Mouse (Mus musculus): ENCODE data around the gene Olfr553.
"Not testable (repeated sequence)": the region's sequence is repeated elsewhere in the genome, so short reads cannot be mapped to it uniquely, and the experiment has no call there.

Olfr553 gene

DNA sequence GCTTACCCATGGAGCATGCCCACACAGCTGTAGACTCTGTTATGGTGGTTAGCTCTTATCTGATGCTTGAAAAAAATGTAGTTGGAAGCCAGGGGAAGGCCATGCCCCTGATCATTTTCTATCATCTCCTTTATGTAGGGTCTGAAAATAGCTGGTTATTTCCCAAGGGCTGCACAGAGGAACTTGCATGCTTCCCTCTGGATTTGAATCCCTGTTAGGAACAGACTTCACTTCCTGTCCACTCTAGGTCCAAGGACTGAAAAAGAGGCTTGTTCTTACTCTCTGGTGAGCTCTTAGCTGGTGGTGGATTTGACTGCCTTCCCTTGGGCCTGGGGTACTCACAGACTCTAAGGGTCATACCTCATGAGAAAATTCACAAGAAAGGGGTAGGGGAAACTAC, at the start of gene Olfr553:
Gene Olfr553, minus strand, starts transcription at position 101 of the 400 bp plus-strand sequence.
- no peak for DNase-seq

DNA sequence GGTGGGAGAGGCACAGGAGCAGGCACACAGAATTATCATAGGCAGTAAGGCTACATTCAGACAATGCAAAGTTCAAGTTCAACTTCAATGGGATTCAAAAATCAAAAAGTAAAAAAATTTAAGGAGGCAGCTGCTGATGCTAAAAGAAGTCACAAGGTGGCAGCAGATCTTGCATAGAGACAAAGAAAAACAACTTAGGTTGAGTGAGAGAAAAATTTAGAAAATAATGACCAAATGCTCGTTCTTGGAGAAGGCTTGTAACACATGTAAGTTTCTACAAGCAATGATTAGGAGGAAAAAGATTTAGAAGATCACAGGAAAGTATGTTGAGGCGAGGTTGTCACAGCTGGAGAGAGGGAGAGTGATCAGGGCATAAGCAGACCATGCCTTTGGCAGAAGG, 47.4 kb upstream of the Olfr553 start:
- DNase-seq = no peak

DNA sequence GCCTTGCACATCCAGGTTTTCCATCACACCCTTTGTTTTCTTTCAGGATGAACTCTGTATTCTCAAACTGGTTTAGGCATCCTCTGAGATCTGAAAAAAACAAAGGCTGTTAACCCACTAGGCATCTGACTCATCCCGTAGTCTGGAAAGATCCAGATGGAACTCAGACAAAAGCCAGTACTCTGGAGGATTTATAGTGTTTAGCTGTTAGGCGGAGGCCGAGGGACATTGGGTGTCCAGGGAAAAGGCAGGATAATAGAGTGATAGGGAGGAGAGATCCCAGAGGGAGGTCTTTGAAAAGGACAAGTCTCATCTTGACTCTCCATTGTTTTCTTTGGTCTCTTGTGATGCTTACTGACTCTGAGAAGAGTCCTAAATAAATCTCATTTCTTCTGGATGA, 46.6 kb upstream of the Olfr553 start, which contains the start of gene Olfr556:
Gene Olfr556, plus strand, starts transcription at position 301 of the 400 bp plus-strand sequence.
- DNase-seq = no peak

DNA sequence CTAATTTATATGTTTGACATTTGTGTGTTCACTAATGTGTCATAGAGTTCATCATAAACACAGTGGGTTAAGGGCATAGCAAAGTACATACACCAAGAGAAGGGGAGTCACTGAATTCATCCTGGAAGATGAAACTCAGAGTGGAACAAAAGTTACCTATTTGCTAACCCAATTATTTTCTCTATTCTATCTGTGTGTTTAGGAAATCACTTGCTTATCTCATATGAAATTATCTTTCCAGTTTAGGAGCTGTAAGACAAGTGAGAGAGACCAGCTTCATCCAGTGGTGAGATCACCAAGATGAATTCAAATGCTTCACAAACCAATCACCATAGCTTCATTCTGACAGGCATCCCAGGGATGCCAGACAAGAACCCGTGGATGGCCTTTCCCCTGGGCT, 40.5 kb upstream of the Olfr553 start, which contains the start of gene Olfr555:
Gene Olfr555, plus strand, starts transcription at position 301 of the 400 bp plus-strand sequence.
- DNase-seq = no peak

DNA sequence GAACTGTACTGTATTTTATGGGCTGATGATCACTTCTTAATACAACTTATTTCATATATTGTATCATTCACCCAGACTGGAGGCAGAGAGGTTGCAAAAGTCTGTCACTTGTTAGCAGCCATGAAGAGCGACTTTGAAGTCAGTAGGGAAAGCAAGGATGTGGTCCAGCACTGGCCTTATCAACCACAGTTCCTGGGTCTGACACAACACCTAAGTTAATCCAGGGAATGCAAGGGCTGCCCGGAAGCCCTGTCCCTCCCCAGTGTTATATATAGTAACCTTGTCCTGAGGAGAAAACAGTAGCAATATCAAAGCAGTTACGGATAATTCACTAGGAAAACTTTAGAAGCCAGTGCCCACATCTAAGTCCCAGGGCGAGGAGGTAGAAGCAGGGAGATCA, 26.9 kb upstream of the Olfr553 start:
- DNase-seq = not testable (repeated sequence)

DNA sequence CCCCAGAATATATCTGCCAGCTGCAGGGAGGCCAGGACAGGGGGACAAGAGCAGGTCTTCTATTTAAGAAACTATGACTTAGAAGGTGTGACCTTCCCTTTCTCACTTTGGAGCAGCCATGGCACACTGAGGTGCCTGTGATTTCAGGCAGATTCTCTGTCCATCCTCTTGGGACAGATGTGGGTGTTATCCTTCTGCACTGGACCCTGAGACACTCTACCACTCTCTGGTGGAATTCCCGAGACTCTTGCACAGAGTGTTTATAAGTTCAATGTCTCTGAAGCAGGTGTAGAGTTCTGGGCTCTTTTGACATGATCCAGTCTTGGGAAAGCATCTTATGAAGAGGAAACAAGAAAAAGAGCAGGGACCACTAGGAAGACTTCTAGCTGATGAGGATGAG, 20.1 kb upstream of the Olfr553 start, which contains the start of gene Olfr554:
Gene Olfr554, plus strand, starts transcription at position 301 of the 400 bp plus-strand sequence.
- DNase-seq = no peak

DNA sequence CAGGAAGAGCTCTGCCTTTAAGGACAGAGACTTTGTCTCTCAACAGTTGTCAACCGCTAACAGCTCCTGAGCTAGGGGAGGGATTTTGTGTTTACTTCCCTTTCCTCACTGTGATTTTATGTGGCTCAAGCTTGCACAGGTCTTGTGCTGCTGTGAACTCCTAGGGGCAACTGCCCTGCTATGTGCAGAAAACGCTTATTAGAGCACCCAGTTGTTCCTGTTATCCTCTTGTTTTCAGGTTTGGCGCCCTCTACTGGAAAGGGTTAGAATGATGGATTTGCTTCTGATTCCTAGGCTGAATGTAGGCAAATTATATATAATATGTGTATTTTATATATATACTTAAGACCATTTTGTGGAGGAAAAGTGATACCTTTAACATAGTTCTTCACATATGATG, 18.6 kb upstream of the Olfr553 start:
- peak; percentile 75 to 77 for DNase-seq

DNA sequence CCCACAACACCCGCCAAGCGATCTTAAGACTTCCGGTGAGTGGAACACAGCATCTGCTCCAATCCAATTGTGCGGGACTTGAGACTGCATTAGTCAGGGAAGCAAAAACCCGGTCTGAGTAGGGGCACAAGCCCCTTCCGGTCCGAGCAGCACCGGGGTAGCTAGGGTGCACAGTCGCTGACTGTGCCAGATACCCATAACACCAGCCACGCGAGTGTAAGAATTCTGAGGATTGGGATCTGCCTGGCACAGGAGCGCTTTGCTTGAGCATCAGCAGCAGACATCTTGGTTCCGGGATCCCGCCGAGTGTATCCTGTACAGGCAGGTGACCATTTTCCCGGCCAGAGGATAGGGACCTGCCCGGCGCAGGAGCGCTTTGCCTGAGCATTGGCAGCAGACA, 2.4 kb upstream of the Olfr553 start:
- DNase-seq = not testable (repeated sequence)

DNA sequence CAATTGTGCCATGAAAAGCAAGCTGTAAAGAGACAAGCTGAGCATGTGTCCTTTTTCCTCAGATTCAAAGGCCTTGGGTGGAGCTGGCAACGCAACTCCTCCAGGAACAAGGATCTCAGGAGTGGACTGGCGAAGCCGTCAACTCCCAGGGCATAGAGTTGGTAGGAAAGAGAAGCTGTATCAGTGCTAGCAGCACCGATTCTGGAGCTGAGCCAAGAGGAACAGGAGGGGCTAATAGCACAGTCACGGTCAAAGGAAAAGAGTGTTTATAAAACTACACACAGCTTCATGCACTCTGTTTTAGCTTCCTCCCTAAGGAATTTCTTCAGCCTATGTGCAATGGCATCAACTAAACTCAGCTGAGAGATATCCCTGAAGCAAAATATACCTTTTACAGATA, 1.6 kb upstream of the Olfr553 start:
- DNase-seq = no peak

DNA sequence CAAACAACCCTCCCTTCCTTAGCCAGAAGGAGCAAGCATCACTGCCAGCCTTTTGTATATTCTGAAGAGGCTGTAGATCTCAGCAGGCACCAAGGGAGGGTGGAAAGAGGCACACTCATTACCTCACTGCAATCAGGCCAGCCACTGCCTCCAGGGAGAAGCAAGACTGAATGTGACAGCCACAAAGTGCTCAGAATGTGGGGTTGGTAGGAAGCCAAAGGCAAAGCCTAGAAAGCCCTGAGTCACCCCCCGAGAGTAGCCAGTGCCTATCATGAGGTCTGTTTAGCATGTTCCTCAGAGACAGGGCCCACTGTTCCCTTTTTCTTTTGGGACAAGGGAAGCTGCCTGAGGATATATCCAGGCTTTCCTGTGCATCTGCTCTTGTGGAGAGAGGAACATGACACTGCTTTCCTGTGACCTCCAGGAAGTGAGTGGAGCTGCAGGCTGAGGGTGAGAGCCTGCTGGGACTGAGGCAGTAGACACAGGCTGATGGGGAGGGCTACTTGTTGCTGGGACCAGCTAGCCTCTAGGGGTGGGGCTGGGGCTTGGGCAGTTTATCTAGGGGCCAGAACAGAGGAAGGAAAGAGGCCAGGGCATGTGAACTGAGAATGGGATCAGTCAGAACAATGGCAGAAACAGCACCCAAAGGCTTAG, 20.5 kb downstream of the Olfr553 start, which contains the start of gene Olfr552:
Gene Olfr552, plus strand, starts transcription at position 393 of the 654 bp plus-strand sequence.
- DNase-seq = no peak

DNA sequence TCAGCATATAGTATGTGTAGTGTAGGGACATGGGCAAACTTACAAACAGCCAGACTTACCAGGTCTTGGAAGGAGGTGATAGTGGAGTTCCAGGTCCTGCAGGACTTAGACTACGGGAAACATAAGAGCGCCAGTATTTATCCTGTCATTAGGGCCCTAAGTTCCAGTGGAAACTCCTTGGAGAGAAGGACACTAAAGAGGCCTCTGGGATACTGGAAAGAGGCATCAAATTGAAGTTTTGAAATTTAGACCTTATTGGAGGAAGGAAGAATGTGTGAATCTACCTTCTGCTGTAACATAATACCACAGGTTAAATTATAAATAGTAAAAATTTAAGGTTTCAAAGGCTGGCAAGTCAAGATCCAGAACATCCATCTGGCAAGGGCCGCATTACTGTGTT, 26.2 kb downstream of the Olfr553 start, which contains the start of gene Olfr551:
Gene Olfr551, minus strand, starts transcription at position 101 of the 400 bp plus-strand sequence.
- no peak for DNase-seq

DNA sequence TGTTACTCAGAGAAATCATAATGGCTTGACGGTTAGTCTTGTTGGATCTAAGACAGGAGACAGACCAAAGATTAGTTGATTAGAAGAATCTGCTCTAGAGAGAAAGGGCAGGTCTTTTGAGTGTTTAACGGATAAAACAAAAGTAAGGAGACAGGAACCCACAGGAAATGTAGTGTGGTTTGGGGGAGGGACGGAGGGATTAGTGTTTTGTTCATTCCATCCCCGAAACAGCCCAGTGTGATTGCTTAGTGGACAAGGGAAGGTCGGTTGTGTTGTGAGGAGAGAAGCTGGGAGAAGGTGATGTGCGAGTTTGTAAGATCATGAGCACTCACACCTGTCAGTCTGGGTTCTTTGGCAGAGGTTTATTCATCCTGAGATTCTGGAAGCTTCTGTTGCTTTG, 42.0 kb downstream of the Olfr553 start:
- no peak for DNase-seq

DNA sequence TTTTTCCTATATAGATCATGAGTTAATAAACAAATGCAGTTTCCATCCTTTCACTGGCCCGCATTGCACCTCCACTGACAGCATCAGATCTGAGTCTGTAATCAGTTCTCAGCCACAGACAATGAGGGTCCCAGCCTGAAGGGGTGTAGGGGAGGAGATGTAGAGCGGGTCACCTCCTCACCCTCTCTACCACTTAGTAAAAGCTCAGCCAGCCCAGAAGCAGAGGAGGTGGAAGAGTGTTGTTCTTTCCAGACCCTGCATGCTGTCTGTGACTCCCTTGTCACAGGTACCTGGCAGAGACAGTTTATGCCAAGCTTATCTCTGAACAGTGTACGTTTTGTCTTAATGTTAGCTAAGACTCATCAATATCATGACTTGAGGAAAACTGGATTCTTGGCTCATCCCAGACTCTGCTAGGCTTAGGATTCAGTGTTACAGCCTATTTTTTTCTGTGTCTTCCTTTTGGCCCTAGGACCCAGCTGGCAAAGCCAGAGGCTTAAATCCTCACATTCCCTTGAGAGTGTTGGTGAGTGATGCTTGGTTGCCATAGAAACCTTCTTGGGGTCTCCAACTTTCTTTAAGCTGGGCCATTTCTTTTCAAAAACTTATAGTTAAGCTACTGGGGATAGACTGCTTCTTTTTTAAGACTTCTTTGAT, 44.7 kb downstream of the Olfr553 start:
- DNase-seq = no peak

DNA sequence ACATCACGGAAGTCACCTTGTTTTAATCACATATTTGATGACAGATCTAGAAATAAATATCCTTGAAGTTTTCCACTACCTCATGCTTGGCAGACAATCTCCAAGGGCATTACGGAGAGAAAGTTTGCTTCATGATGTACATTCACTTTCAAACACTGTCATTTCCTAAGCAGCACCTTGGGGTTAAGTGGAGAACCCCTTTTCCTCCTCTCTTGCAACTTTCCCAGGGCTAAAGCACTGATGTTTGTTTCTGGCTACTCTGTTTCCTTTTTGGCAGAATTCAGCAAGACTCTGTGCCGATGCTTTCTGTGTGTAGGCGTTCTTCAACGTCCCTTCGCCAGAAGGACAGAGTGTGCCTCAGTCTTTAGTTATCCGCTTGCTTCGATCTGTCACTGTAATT, 46.9 kb downstream of the Olfr553 start, which contains the start of gene Olfr550:
Gene Olfr550, plus strand, starts transcription at position 301 of the 400 bp plus-strand sequence.
- DNase-seq = no peak

DNA sequence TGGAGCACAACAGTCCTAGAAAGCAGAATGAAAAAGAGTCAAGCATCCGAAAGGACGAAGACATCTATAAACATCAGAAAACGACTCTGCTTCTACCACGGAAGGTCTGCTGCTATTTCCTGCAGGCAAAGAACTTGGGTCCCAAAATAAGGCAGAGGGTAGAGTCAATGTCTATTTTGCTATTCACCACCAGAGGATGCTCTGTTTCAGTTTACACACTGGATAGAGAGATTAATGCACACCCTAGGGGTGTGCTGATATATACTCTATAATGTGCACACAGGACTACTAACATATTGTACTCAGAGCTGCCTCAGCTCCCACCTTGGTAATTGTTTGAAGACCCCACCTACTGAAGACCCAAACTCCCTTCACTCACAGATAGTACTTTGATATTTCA, 51.8 kb downstream of the Olfr553 start:
- DNase-seq = no peak

DNA sequence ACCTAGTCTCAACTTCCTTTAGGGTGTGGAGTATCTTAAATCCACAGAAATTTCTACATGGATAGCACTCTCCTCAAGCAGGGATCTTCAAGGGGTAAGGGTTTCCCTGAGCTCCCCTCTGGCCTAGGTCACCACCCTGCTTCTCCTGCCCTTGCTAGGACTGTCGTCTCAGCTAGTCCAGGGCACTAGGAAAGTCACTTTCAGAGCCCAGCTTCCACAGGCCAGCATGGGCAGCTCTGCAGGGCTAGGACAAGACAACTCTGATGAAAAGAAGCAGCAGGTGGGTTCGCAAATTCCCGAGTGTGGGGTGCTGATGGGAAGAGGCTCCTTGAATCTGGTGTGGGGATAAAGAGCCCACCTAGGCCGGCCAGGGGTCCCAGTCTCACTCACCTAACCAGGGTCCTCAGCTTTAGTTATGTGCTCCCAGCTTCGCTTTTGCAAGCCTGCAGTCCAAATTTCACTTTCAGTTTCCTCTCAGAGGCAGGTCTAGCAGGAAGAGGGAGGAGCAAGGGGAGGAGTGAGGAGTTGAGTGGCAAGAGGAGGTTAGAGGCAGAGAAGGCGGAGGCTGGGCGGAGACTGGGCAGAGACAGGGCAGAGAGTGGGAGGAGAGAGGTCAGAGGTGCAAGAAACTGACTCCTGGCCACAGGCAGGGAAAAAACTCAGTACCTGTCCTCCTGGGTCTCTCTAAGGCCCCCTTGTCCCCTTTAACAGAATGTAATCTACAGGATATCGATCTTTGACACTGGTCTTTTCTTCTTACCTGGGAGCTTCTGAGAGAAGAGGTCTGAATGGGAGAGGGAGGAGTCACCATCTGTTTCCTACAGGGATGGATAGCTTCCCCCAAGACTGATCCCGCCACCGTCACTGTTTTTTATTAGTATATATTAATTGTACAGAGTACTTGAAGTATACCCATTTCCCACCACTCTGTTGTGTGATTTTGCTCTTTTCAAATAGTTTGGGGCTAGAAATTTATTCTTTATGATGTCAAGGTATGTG, 52.7 kb downstream of the Olfr553 start, which contains the start of gene Trim21:
Gene Trim21, minus strand, starts transcription at position 488 of the 999 bp plus-strand sequence.
- peak; percentile 87 to 90 for DNase-seq
